Mouse (Mus musculus): ENCODE measurements around the gene Nusap1. TPM values are rescaled to one million over a fixed set of nuclear protein-coding genes. Genes with fewer than 3 reads are reported as not detected.
"Not testable (repeated sequence)": the region's sequence is repeated elsewhere in the genome, so short reads cannot be mapped to it uniquely, and the experiment has no call there.

The Nusap1 gene
- polyA plus RNA-seq, 1 experiment = 0.75 TPM

- 35% methylated on average over 2 of the region's 2 CpGs for WGBS
- Histone ChIP-seq H3K4me1 (ENCODE audit: control insufficient read depth, insufficient read depth, insufficient read length, low read length) (peaks cover 7% of the 10 kb centered on the region; the same call in 1 of the 2 replicates), H3K36me3 (ENCODE audit: control insufficient read depth, insufficient read depth, low read length) (peaks cover 46% of the 10 kb centered on the region), H3K27me3 (ENCODE audit: control insufficient read depth, insufficient read depth, low read length) (no peaks in the 10 kb centered on the region), H3K27ac (ENCODE audit: insufficient read depth, low read depth, low read length) (no peak overlapping the region), H3K4me3 (ENCODE audit: low read depth, low read length) (no peak overlapping the region)
- TF ChIP-seq CTCF (IDR thresholded peaks at IDR 0.05; ENCODE audit: extremely low read depth, insufficient read length, insufficient replicate concordance, low read depth, low read length) (no peak), POLR2A (IDR thresholded peaks at IDR 0.05; ENCODE audit: low read depth, low read length) (no peak)
These were observed 14.2 kb upstream of the Nusap1 start for GRCm38 (mm10) chr2:119603909-119604308.

GRCm38 (mm10) chr2:119605361-119605973 lies 12.6 kb upstream of the Nusap1 start:
- Histone ChIP-seq H3K4me3 (ENCODE audit: low read depth, low read length) (no peak overlapping the region), H3K27ac (ENCODE audit: insufficient read depth, low read depth, low read length) (no peak overlapping the region), H3K27me3 (ENCODE audit: control insufficient read depth, insufficient read depth, low read length) (no peaks in the 10 kb centered on the region), H3K36me3 (ENCODE audit: control insufficient read depth, insufficient read depth, low read length) (peaks cover 42% of the 10 kb centered on the region), H3K4me1 (ENCODE audit: control insufficient read depth, insufficient read depth, insufficient read length, low read length) (peaks cover 7% of the 10 kb centered on the region; the same call in 1 of the 2 replicates)
- 78% methylated on average over 6 of the region's 6 CpGs for WGBS
- no peak for TF ChIP-seq POLR2A (IDR thresholded peaks at IDR 0.05; ENCODE audit: low read depth, low read length)
- TF ChIP-seq CTCF (IDR thresholded peaks at IDR 0.05; ENCODE audit: extremely low read depth, insufficient read length, insufficient replicate concordance, low read depth, low read length) = no peak

DNA sequence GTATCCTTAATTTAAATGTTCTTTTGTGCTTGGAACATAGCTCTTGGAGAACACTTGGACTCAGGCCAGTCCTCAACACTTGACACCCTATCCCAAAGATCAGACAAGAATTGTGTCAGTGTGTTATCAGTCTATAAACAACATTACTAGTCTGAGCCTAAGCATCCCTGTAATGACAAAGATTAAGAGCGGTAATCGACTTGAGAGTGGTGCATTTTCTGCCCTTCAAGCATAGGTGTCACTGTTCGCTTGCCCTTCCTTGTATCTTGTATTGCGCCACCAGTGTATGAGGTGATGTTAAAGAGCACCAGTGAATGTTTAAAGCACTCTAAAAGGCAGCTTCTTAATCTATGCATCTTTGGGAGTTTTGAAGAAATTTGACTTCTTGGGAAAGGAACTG lies 11.1 kb upstream of the Nusap1 start:
- TF ChIP-seq POLR2A (IDR thresholded peaks at IDR 0.05; ENCODE audit: low read depth, low read length) (no peak), CTCF (IDR thresholded peaks at IDR 0.05; ENCODE audit: extremely low read depth, insufficient read length, insufficient replicate concordance, low read depth, low read length) (no peak)
- Histone ChIP-seq H3K27ac (ENCODE audit: insufficient read depth, low read depth, low read length) (no peak overlapping the region), H3K4me3 (ENCODE audit: low read depth, low read length) (no peak overlapping the region), H3K27me3 (ENCODE audit: control insufficient read depth, insufficient read depth, low read length) (no peaks in the 10 kb centered on the region), H3K36me3 (ENCODE audit: control insufficient read depth, insufficient read depth, low read length) (peaks cover 37% of the 10 kb centered on the region), H3K4me1 (ENCODE audit: control insufficient read depth, insufficient read depth, insufficient read length, low read length) (0 out of 2 replicates have a peak, but pooled peaks cover 2% of the 10 kb centered on the region)
- WGBS = 77% methylated on average over 4 of the region's 4 CpGs

DNA sequence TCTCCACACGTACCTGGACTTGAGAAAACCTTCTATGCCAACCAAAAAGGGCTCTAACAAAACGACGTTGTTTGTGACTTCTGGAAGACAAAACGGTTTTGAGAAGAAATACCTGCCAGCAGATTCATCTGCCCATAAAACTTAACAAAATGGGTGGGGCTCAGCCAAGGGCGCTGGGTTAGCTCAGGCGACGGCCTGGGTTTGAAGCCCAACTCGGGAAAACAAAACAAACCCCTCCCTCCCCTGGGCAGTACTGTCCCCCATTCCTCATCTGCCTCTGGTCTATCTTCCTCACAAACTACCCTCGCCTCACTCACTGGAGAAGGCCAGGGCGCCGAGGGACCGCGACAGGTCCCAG lies 278 bp upstream of the Nusap1 start:
- H3K27me3 ChIP-seq (ENCODE audit: control insufficient read depth, insufficient read depth, low read length) = no peaks in the 10 kb centered on the region
- under 1% methylated on average over 13 of the region's 13 CpGs for WGBS
- H3K4me3 ChIP-seq (ENCODE audit: low read depth, low read length) = peak overlapping the region; percentile 77
- no peaks in the 10 kb centered on the region for H3K36me3 ChIP-seq (ENCODE audit: control insufficient read depth, insufficient read depth, low read length)
- no peak for TF ChIP-seq POLR2A (IDR thresholded peaks at IDR 0.05; ENCODE audit: low read depth, low read length)
- no peak for TF ChIP-seq CTCF (IDR thresholded peaks at IDR 0.05; ENCODE audit: extremely low read depth, insufficient read length, insufficient replicate concordance, low read depth, low read length)
- H3K27ac ChIP-seq (ENCODE audit: insufficient read depth, low read depth, low read length) = peak overlapping the region; percentile 12; the same call in 1 of the 2 replicates
- peaks cover 3% of the 10 kb centered on the region; the same call in 1 of the 2 replicates for H3K4me1 ChIP-seq (ENCODE audit: control insufficient read depth, insufficient read depth, insufficient read length, low read length)

- H3K4me1 ChIP-seq (ENCODE audit: control insufficient read depth, insufficient read depth, insufficient read length, low read length); H3K27ac ChIP-seq (ENCODE audit: insufficient read depth, low read depth, low read length); H3K36me3 ChIP-seq (ENCODE audit: control insufficient read depth, insufficient read depth, low read length); H3K27me3 ChIP-seq (ENCODE audit: control insufficient read depth, insufficient read depth, low read length): not testable (repeated sequence)
- under 1% methylated on average over 6 of the region's 6 CpGs for WGBS
- peak overlapping the region; percentile 77 for H3K4me3 ChIP-seq (ENCODE audit: low read depth, low read length)
These were observed 904 bp downstream of the Nusap1 start for GRCm38 (mm10) chr2:119619002-119619401.

- TF ChIP-seq POLR2A (IDR thresholded peaks at IDR 0.05; ENCODE audit: low read depth, low read length) (no peak), CTCF (IDR thresholded peaks at IDR 0.05; ENCODE audit: extremely low read depth, insufficient read length, insufficient replicate concordance, low read depth, low read length) (no peak)
- WGBS = 33% methylated on average over 2 of the region's 2 CpGs
- H3K27me3 ChIP-seq (ENCODE audit: control insufficient read depth, insufficient read depth, low read length) = no peaks in the 10 kb centered on the region
- 0 out of 2 replicates have a peak, but pooled peaks cover 3% of the 10 kb centered on the region for H3K36me3 ChIP-seq (ENCODE audit: control insufficient read depth, insufficient read depth, low read length)
- no peak overlapping the region for H3K27ac ChIP-seq (ENCODE audit: insufficient read depth, low read depth, low read length)
- no peak overlapping the region for H3K4me3 ChIP-seq (ENCODE audit: low read depth, low read length)
- H3K4me1 ChIP-seq (ENCODE audit: control insufficient read depth, insufficient read depth, insufficient read length, low read length) = peaks cover 3% of the 10 kb centered on the region; the same call in 1 of the 2 replicates
These were observed 3.2 kb downstream of the Nusap1 start for GRCm38 (mm10) chr2:119621302-119621701.

DNA sequence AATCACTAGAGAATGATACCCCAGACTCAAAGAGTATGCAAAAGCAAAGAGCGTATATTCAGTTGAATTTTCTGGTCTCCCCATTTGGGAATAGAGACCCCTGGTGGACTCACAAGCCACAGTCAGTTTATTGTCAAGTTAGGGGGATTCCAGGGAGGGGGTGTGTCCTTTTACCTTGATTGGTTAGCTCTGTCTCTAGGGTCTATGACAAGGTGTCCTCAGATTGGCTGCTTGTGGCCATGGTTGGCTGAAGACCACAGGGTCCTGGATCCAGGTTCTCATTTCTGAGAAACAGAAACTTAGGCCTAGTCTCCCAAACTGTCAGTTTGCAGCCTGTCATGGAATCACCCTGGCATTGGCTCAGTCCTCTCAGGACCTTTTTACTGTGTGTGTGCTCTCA lies 18.7 kb downstream of the Nusap1 start:
- WGBS = 95% methylated on average over 1 of the region's 1 CpGs
- H3K4me1 ChIP-seq (ENCODE audit: control insufficient read depth, insufficient read depth, insufficient read length, low read length) = no peaks in the 10 kb centered on the region
- H3K36me3 ChIP-seq (ENCODE audit: control insufficient read depth, insufficient read depth, low read length) = peaks cover 35% of the 10 kb centered on the region
- no peak for TF ChIP-seq POLR2A (IDR thresholded peaks at IDR 0.05; ENCODE audit: low read depth, low read length)
- TF ChIP-seq CTCF (IDR thresholded peaks at IDR 0.05; ENCODE audit: extremely low read depth, insufficient read length, insufficient replicate concordance, low read depth, low read length) = no peak
- no peak overlapping the region for H3K4me3 ChIP-seq (ENCODE audit: low read depth, low read length)
- no peak overlapping the region for H3K27ac ChIP-seq (ENCODE audit: insufficient read depth, low read depth, low read length)
- H3K27me3 ChIP-seq (ENCODE audit: control insufficient read depth, insufficient read depth, low read length) = no peaks in the 10 kb centered on the region

Data from small intestine, adult 2 months (tissue).